Mouse (Mus musculus): ENCODE results near the gene Btbd19. TPM values are rescaled to one million over a fixed set of nuclear protein-coding genes. Genes with fewer than 3 reads are reported as not detected.

Gene Btbd19
- polyA plus RNA-seq, 1 experiment from 2014 or later = 2.8 TPM

GRCm38 (mm10) chr4:117124518-117125347 lies 792 bp downstream of the Btbd19 start:
- H3K36me3 ChIP-seq = peaks cover 14% of the 10 kb centered on the region
- peak overlapping the region; percentile 8 for H3K4me2 ChIP-seq
- H3K4me1 ChIP-seq = peaks cover 32% of the 10 kb centered on the region
- H3K9me3 ChIP-seq = no peaks in the 10 kb centered on the region
- no peak for ATAC-seq (ENCODE audit: extremely low read depth, insufficient number of reproducible peaks, low FRiP score, low TSS enrichment)
- WGBS = 52% methylated on average over 14 of the region's 14 CpGs
- H3K4me3 ChIP-seq = no peak overlapping the region
- H3K9ac ChIP-seq = peak overlapping the region; percentile 68
- H3K27me3 ChIP-seq (replicated peaks) = no peaks in the 10 kb centered on the region
- peak overlapping the region; percentile 91 for H3K27ac ChIP-seq (replicated peaks)

- peaks cover 34% of the 10 kb centered on the region for H3K4me1 ChIP-seq
- H3K27ac ChIP-seq (replicated peaks) = peak overlapping the region; percentile 91
- no peaks in the 10 kb centered on the region for H3K27me3 ChIP-seq (replicated peaks)
- H3K9ac ChIP-seq = no peak overlapping the region
- H3K36me3 ChIP-seq = peaks cover 12% of the 10 kb centered on the region
- ATAC-seq (ENCODE audit: extremely low read depth, insufficient number of reproducible peaks, low FRiP score, low TSS enrichment) = no peak
- no peak overlapping the region for H3K4me3 ChIP-seq
- 73% methylated on average over 3 of the region's 3 CpGs for WGBS
- H3K9me3 ChIP-seq = no peaks in the 10 kb centered on the region
- no peak overlapping the region for H3K4me2 ChIP-seq
Observed at GRCm38 (mm10) chr4:117124218-117124517, 1.4 kb downstream of the Btbd19 start.

GRCm38 (mm10) chr4:117123546-117124217 lies 1.8 kb downstream of the Btbd19 start:
- no peak overlapping the region for H3K4me3 ChIP-seq
- ATAC-seq (ENCODE audit: extremely low read depth, insufficient number of reproducible peaks, low FRiP score, low TSS enrichment) = no peak

GRCm38 (mm10) chr4:117122209-117122608 lies 3.3 kb downstream of the Btbd19 start:
- Histone ChIP-seq H3K9ac (0 out of 2 replicates have a peak overlapping the region, but pooled peaks have one; percentile 28), H3K4me2 (no peak overlapping the region), H3K9me3 (no peaks in the 10 kb centered on the region), H3K27me3 (replicated peaks) (no peaks in the 10 kb centered on the region), H3K36me3 (no peaks in the 10 kb centered on the region), H3K4me3 (no peak overlapping the region), H3K4me1 (peaks cover 34% of the 10 kb centered on the region), H3K27ac (replicated peaks) (no peak overlapping the region)
- 77% methylated on average over 4 of the region's 4 CpGs for WGBS
- ATAC-seq (ENCODE audit: extremely low read depth, insufficient number of reproducible peaks, low FRiP score, low TSS enrichment) = no peak

More at GRCm38 (mm10) chr4:117123546-117124217, 1.8 kb downstream of the Btbd19 start:
- no peak overlapping the region for H3K9ac ChIP-seq
- peaks cover 34% of the 10 kb centered on the region for H3K4me1 ChIP-seq
- no peaks in the 10 kb centered on the region for H3K27me3 ChIP-seq (replicated peaks)
- no peak overlapping the region for H3K27ac ChIP-seq (replicated peaks)
- H3K9me3 ChIP-seq = no peaks in the 10 kb centered on the region
- H3K4me2 ChIP-seq = no peak overlapping the region
- peaks cover 7% of the 10 kb centered on the region for H3K36me3 ChIP-seq
- 68% methylated on average over 8 of the region's 9 CpGs for WGBS

- Histone ChIP-seq H3K4me3 (peak overlapping the region; percentile 77), H3K4me2 (peak overlapping the region; percentile 88), H3K27me3 (replicated peaks) (no peaks in the 10 kb centered on the region), H3K4me1 (peaks cover 26% of the 10 kb centered on the region), H3K9me3 (no peaks in the 10 kb centered on the region), H3K27ac (replicated peaks) (peak overlapping the region; percentile 86), H3K36me3 (no peaks in the 10 kb centered on the region), H3K9ac (peak overlapping the region; percentile 78)
- ATAC-seq (ENCODE audit: extremely low read depth, insufficient number of reproducible peaks, low FRiP score, low TSS enrichment) = peak; percentile 75; the same call in 1 of the 2 replicates
- under 1% methylated on average over 69 of the region's 69 CpGs for WGBS
Observed at GRCm38 (mm10) chr4:117120445-117121414, 4.8 kb downstream of the Btbd19 start.

- Histone ChIP-seq H3K9ac (peak overlapping the region; percentile 78), H3K36me3 (no peaks in the 10 kb centered on the region), H3K4me3 (peak overlapping the region; percentile 77), H3K9me3 (no peaks in the 10 kb centered on the region), H3K4me2 (peak overlapping the region; percentile 88), H3K27ac (replicated peaks) (peak overlapping the region; percentile 86), H3K27me3 (replicated peaks) (no peaks in the 10 kb centered on the region), H3K4me1 (peaks cover 19% of the 10 kb centered on the region)
- ATAC-seq (ENCODE audit: extremely low read depth, insufficient number of reproducible peaks, low FRiP score, low TSS enrichment) = no peak
- WGBS = 4% methylated on average over 10 of the region's 10 CpGs
Observed at GRCm38 (mm10) chr4:117120052-117120444, 5.5 kb downstream of the Btbd19 start.

- ATAC-seq (ENCODE audit: extremely low read depth, insufficient number of reproducible peaks, low FRiP score, low TSS enrichment) = no peak
- H3K36me3 ChIP-seq = no peaks in the 10 kb centered on the region
- WGBS = 74% methylated on average over 5 of the region's 5 CpGs
Observed at GRCm38 (mm10) chr4:117119636-117120035, 5.9 kb downstream of the Btbd19 start.

GRCm38 (mm10) chr4:117117931-117118330 lies 7.6 kb downstream of the Btbd19 start:
- H3K9me3 ChIP-seq = no peaks in the 10 kb centered on the region
- no peaks in the 10 kb centered on the region for H3K27me3 ChIP-seq (replicated peaks)
- no peak overlapping the region for H3K4me2 ChIP-seq
- 0 out of 2 replicates have a peak, but pooled peaks cover 2% of the 10 kb centered on the region for H3K36me3 ChIP-seq
- H3K4me3 ChIP-seq = no peak overlapping the region
- no peak for ATAC-seq (ENCODE audit: extremely low read depth, insufficient number of reproducible peaks, low FRiP score, low TSS enrichment)
- H3K9ac ChIP-seq = no peak overlapping the region
- peaks cover 10% of the 10 kb centered on the region for H3K4me1 ChIP-seq
- 86% methylated on average over 7 of the region's 7 CpGs for WGBS
- no peak overlapping the region for H3K27ac ChIP-seq (replicated peaks)

More at GRCm38 (mm10) chr4:117119636-117120035, 5.9 kb downstream of the Btbd19 start:
- peak overlapping the region; percentile 86 for H3K27ac ChIP-seq (replicated peaks)
- H3K4me1 ChIP-seq = peaks cover 15% of the 10 kb centered on the region
- peak overlapping the region; percentile 88 for H3K4me2 ChIP-seq
- H3K9ac ChIP-seq = peak overlapping the region; percentile 78
- no peaks in the 10 kb centered on the region for H3K27me3 ChIP-seq (replicated peaks)
- H3K4me3 ChIP-seq = peak overlapping the region; percentile 77
- no peaks in the 10 kb centered on the region for H3K9me3 ChIP-seq

- Histone ChIP-seq H3K4me3 (no peak overlapping the region), H3K4me2 (no peak overlapping the region), H3K9ac (no peak overlapping the region), H3K27ac (replicated peaks) (no peak overlapping the region), H3K9me3 (no peaks in the 10 kb centered on the region), H3K4me1 (peaks cover 6% of the 10 kb centered on the region), H3K27me3 (replicated peaks) (no peaks in the 10 kb centered on the region), H3K36me3 (peaks cover 8% of the 10 kb centered on the region)
- ATAC-seq (ENCODE audit: extremely low read depth, insufficient number of reproducible peaks, low FRiP score, low TSS enrichment) = no peak
- WGBS = 68% methylated on average over 5 of the region's 5 CpGs
Observed at GRCm38 (mm10) chr4:117115592-117115991, 9.9 kb downstream of the Btbd19 start.

GRCm38 (mm10) chr4:117113237-117113636 lies 12.3 kb downstream of the Btbd19 start:
- H3K4me1 ChIP-seq = no peaks in the 10 kb centered on the region
- 83% methylated on average over 1 of the region's 1 CpGs for WGBS

GRCm38 (mm10) chr4:117110985-117111384 lies 14.5 kb downstream of the Btbd19 start:
- Histone ChIP-seq H3K27me3 (replicated peaks) (no peaks in the 10 kb centered on the region), H3K9ac (no peak overlapping the region), H3K27ac (replicated peaks) (no peak overlapping the region), H3K36me3 (peaks cover 18% of the 10 kb centered on the region), H3K4me2 (no peak overlapping the region), H3K9me3 (no peaks in the 10 kb centered on the region), H3K4me3 (no peak overlapping the region), H3K4me1 (no peaks in the 10 kb centered on the region)
- no peak for ATAC-seq (ENCODE audit: extremely low read depth, insufficient number of reproducible peaks, low FRiP score, low TSS enrichment)
- WGBS = 75% methylated on average over 11 of the region's 11 CpGs

More at GRCm38 (mm10) chr4:117113237-117113636, 12.3 kb downstream of the Btbd19 start:
- ATAC-seq (ENCODE audit: extremely low read depth, insufficient number of reproducible peaks, low FRiP score, low TSS enrichment) = no peak
- H3K36me3 ChIP-seq = peaks cover 16% of the 10 kb centered on the region
- no peaks in the 10 kb centered on the region for H3K27me3 ChIP-seq (replicated peaks)
- H3K9ac ChIP-seq = no peak overlapping the region
- H3K9me3 ChIP-seq = no peaks in the 10 kb centered on the region
- no peak overlapping the region for H3K27ac ChIP-seq (replicated peaks)
- no peak overlapping the region for H3K4me3 ChIP-seq
- H3K4me2 ChIP-seq = no peak overlapping the region

All from heart, embryonic 13.5 days (tissue).